12 mouse cellular contexts compared by ENCODE assay signal in genomic region chr16:23890636-23891035, GRCm38 (mm10). TPM values are rescaled to one million over a fixed set of nuclear protein-coding genes. Genes with fewer than 3 reads are reported as not detected.
DNase-seq lines count a peak whose midpoint lies in the region; ATAC-seq and TF ChIP-seq lines count a peak whose summit lies in the region.
"Had no signal": no experiment of that assay in that cellular context is flagged by ENCODE, and none has a peak within 500 bp of the region (broad histone marks: within the 10 kb centered on the region; RNA-seq: fewer than 3 reads in every experiment).

Gene Sst (minus strand): TSS chr16:23890958.

- peak; percentile 70 for ATAC-seq in hindbrain, embryonic 16.5 days
- ATAC-seq in megakaryocyte progenitor cell, adult 5-6 weeks (replicated peaks; ENCODE audit: poor library complexity): no peak
- ATAC-seq: Patski had no signal

- peaks cover 7% of the 10 kb centered on the region for H3K27me3 ChIP-seq in hindbrain, embryonic 16.5 days (replicated peaks; ENCODE audit: control insufficient read depth, insufficient read depth, low read length)
- peaks cover 35% of the 10 kb centered on the region for H3K27me3 ChIP-seq in midbrain, embryonic 10.5 days (ENCODE audit: low read depth, poor library complexity, severe bottlenecking)
- no peaks in the 10 kb centered on the region for H3K27me3 ChIP-seq in thymus, adult 2 months (ENCODE audit: control insufficient read depth, insufficient read depth, low read length)

- H3K9ac ChIP-seq in hindbrain, embryonic 16.5 days (ENCODE audit: low read depth, low read length): peak within 1 kb of the TSS; percentile 63

- H3K36me3 ChIP-seq in hindbrain, embryonic 16.5 days (ENCODE audit: control insufficient read depth, insufficient read depth, low read length): no peaks in the 10 kb centered on the region
- H3K36me3 ChIP-seq in midbrain, embryonic 10.5 days: no peaks in the 10 kb centered on the region
- H3K36me3 ChIP-seq in thymus, adult 2 months (ENCODE audit: control insufficient read depth, insufficient read depth, low read length): no peaks in the 10 kb centered on the region

- peak within 1 kb of the TSS; percentile 35 for H3K4me3 ChIP-seq in cortical plate, adult 2 months (ENCODE audit: insufficient read depth, low read length)
- H3K4me3 ChIP-seq in hindbrain, embryonic 16.5 days (ENCODE audit: low read length): peak within 1 kb of the TSS; percentile 44
- H3K4me3 ChIP-seq in midbrain, embryonic 10.5 days: peak within 1 kb of the TSS; percentile 36
- no peak within 1 kb of the TSS for H3K4me3 ChIP-seq in thymus, adult 2 months (ENCODE audit: control insufficient read depth, insufficient read depth, low read length)
- H3K4me3 ChIP-seq: gastrocnemius, adult 2 months had no signal

- DNase-seq in ZHBTc4 (ENCODE audit: low read depth, low spot score): peak; percentile 32
- DNase-seq in midbrain, embryonic 10.5 days (ENCODE audit: low spot score): peak; percentile 14
- DNase-seq in lung, postnatal 25 days (ENCODE audit: low spot score): no peak
- DNase-seq in spleen, postnatal 4 days (ENCODE audit: low spot score in 2 of 2): no peak
- no peak for DNase-seq in thymus, adult 2 months
- DNase-seq: cerebellum, adult 18-20 months; gastrocnemius, adult 2 months had no signal

- TF ChIP-seq POLR2A in cortical plate, adult 2 months (IDR thresholded peaks at IDR 0.05; ENCODE audit: extremely low read depth, insufficient read depth, low read length): peak; percentile 38; the same call in 1 of the 2 replicates
- TF ChIP-seq POLR2A in thymus, adult 2 months (IDR thresholded peaks at IDR 0.05; ENCODE audit: control insufficient read depth, extremely low read depth, insufficient read depth, low read length, poor library complexity): no peak

- TF ChIP-seq CTCF in cortical plate, adult 2 months (IDR thresholded peaks at IDR 0.05; ENCODE audit: extremely low read depth, insufficient read depth, low read length): no peak
- no peak for TF ChIP-seq CTCF in thymus, adult 2 months (IDR thresholded peaks at IDR 0.05; ENCODE audit: borderline replicate concordance, control insufficient read depth, extremely low read depth, insufficient read depth, low read length, poor library complexity)

- H3K4me1 ChIP-seq in cortical plate, adult 2 months (ENCODE audit: control insufficient read depth, insufficient read depth, low read length): no peaks in the 10 kb centered on the region
- peaks cover 7% of the 10 kb centered on the region; the same call in 1 of the 2 replicates for H3K4me1 ChIP-seq in hindbrain, embryonic 16.5 days (ENCODE audit: control insufficient read depth, insufficient read depth, low read depth, low read length)
- peaks cover 6% of the 10 kb centered on the region for H3K4me1 ChIP-seq in midbrain, embryonic 10.5 days
- H3K4me1 ChIP-seq in thymus, adult 2 months (replicated peaks; ENCODE audit: control insufficient read depth, insufficient read depth, low read length): no peaks in the 10 kb centered on the region

- H3K4me2 ChIP-seq in hindbrain, embryonic 16.5 days (ENCODE audit: low read length): peak within 1 kb of the TSS; percentile 67

- H3K27ac ChIP-seq in cortical plate, adult 2 months (ENCODE audit: insufficient read depth, low read length): no peak within 1 kb of the TSS
- no peak within 1 kb of the TSS for H3K27ac ChIP-seq in hindbrain, embryonic 16.5 days (ENCODE audit: low read depth, low read length)
- H3K27ac ChIP-seq in midbrain, embryonic 10.5 days (replicated peaks): no peak within 1 kb of the TSS; the same call in 1 of the 2 replicates
- no peak within 1 kb of the TSS for H3K27ac ChIP-seq in thymus, adult 2 months (ENCODE audit: control insufficient read depth, insufficient read depth, low read length)
- H3K27ac ChIP-seq: gastrocnemius, adult 2 months had no signal

- WGBS in hindbrain, embryonic 16.5 days: 4% methylated on average over 26 of the region's 26 CpGs
- WGBS in midbrain, embryonic 10.5 days: 7% methylated on average over 26 of the region's 26 CpGs
- whole genome bisulfite sequencing in thymus, adult 2 months: 12% methylated on average over 26 of the region's 26 CpGs

- H3K9me3 ChIP-seq in hindbrain, embryonic 16.5 days (ENCODE audit: control insufficient read depth, low read length): no peaks in the 10 kb centered on the region
- H3K9me3 ChIP-seq in midbrain, embryonic 10.5 days (replicated peaks): no peaks in the 10 kb centered on the region

RNA-seq across cellular contexts. Expression of gene Sst, which starts in this region (rescaled TPM):
- polyA plus RNA-seq in cortical plate, adult 2 months (2012; rRNA removed): 646 and 669 TPM in 2 replicates
- 295 and 377 TPM in 2 replicates for polyA plus RNA-seq in hindbrain, embryonic 16.5 days (2015; fragmentation: Nextera tagmentation; extraction: Ambion mirVana)
- 29.9 and 39.9 TPM in 2 replicates for polyA plus RNA-seq in midbrain, embryonic 10.5 days (2016; fragmentation: Nextera tagmentation; extraction: Ambion mirVana)
- not detected in 2 replicates for total RNA-seq in megakaryocyte progenitor cell, adult 5-6 weeks (2015)
- not detected in 2 replicates for total RNA-seq in megakaryocyte progenitor cell, adult 5-6 weeks (2017)
- polyA plus RNA-seq in thymus, adult 2 months (2012; rRNA removed): 3.0 and 3.4 TPM in 2 replicates
- total RNA-seq: gastrocnemius, adult 2 months had no signal
- polyA plus RNA-seq: lung, embryonic 16.5 days; Patski had no signal

Comparison
In these comparisons a context has a peak if more than half of its experiments do, and no peak if none do; other contexts are left out.
1. DNase-seq: peak in ZHBTc4 (single experiment) and midbrain, embryonic 10.5 days (single experiment); none in lung, postnatal 25 days (single experiment), spleen, postnatal 4 days (0 of 2) and thymus, adult 2 months (single experiment).